Mouse (Mus musculus): ENCODE data around the gene Isx. TPM values are rescaled to one million over a fixed set of nuclear protein-coding genes. Genes with fewer than 3 reads are reported as not detected.

Isx gene
- not detected in 2 replicates for total RNA-seq (2015)
- not detected in 2 replicates for total RNA-seq (2017)

DNA sequence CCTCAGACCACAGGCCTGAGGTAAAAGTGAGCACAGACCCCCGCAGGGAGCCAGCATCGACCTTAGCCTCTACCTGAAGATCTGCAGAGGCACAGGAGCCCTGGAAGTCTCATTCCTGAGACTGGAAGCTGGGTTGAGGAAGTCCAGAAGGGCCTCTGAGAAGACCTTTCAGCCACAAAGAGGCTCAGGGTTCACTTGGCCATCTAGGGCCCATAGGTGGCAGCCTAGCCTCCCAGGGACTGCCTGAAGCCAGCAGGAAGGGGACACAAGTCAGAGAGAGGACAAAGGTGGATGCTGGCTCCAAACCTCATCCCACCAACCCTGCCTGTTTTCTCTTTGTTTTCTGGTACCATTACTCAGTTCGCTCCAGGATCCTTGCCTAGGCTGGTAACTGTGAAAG lies at the start of gene Isx:
Gene Isx, plus strand, starts transcription at position 234 of the 400 bp plus-strand sequence.
- no peak for ATAC-seq (replicated peaks; ENCODE audit: poor library complexity)

DNA sequence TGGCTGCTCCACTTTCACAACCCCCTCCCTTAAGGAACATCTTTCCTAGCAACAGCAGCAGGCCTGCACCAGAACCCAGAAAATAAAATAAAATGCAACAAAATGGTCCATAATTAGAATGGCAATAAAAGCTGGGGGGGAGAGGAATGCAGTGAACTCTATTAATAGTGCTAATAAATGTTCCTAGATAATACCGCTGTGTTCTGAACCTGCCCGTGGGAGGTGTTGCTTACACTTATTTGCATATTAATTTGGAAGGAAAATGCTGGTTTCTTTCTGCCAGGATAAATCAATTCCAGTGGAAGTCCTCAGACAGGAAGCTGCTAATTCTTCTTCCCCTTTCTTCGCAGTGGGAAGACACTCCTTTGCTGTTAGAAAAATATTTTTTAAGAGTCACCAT lies 45.3 kb upstream of the Isx start:
- no peak for ATAC-seq (replicated peaks; ENCODE audit: poor library complexity)

DNA sequence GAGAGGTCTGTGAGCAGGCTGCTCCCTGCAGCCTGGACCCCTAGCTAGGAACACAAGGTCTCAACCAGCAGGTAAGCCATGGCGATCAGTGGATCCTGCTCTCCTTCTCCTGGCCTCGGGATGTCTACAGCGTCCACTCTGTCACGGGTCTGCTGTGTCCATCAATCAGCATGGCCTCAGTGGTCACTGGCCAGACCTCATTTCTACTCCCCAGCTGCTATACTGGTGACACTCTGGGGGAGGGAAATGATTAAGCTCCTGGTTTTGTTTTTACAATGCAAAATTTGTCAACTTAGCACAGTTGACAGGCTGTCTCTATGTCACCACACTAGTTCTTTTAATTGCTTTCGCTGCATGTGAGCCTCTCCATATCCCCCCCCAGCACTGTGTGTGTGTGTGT lies 41.7 kb upstream of the Isx start:
- no peak for ATAC-seq (replicated peaks; ENCODE audit: poor library complexity)

DNA sequence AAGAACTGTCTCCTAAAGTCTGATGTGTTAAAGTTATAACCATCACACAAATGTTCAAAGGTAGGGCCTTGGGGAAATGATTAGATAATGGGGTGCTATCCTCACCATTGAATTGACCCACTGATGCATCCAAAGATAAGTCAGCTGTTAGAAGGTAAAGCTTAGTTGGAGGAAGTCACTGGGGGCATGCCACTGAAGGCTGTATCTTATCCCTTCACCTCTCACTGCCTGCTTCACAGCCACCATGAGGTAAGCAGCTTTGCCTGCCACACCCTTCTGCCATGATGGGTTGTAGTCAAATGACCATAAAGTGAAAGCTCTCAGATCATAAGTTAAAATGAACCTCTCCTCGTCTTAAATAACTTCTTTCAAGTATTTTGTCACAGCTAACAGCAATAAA lies 38.7 kb upstream of the Isx start:
- no peak for ATAC-seq (replicated peaks; ENCODE audit: poor library complexity)

DNA sequence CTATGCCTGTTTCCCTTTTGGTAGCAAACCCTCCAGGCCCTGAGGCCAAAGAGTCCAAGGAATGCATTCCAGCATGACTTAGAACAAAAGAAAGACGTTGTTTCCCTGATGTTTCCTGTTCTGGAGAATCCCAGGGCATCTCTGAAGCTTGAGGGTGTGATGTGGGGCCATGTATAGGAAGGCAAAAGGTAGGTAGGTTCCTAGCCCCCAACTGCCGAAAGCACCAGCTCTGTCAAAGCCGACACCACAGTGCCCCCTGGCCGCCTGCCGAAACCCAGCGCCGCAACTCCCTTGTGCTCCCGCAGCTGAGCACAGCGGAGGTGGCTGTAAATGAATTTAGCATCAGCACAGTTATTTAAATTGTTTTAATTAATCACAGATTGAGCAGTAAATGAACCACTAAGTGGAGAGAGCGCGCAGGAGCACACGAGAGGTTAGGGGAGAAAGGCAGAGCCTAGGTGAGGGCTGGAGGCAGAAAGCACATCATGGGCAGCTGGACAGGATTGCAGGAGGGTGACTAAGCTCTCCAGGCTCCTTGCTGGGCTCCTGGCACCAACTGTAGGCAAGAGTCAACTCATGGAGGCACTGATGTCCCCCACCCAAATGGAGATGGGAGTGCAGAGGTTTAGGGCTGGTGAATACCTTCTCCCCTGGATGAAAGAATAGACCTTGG lies 25.5 kb upstream of the Isx start:
- no peak for ATAC-seq (replicated peaks; ENCODE audit: poor library complexity)

DNA sequence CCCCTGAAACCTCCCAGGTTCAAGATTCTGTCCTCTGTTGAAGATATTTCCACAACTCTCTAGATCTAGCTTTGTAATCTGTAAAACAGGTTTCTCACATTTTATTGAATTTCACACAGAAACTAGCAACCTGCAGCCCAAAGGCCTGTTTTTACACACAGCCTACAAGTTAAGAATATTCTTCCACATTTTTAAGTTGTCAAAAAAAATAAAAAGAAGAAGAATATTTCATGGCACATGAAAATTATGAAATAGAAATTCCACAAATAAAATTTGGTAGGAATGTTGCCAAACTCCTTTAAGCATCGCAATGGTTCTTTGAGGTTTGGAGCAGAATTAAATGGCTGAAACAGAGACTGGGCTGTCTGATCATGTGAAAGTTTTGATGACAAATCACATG lies 24.3 kb upstream of the Isx start:
- ATAC-seq (replicated peaks; ENCODE audit: poor library complexity), result no peak

DNA sequence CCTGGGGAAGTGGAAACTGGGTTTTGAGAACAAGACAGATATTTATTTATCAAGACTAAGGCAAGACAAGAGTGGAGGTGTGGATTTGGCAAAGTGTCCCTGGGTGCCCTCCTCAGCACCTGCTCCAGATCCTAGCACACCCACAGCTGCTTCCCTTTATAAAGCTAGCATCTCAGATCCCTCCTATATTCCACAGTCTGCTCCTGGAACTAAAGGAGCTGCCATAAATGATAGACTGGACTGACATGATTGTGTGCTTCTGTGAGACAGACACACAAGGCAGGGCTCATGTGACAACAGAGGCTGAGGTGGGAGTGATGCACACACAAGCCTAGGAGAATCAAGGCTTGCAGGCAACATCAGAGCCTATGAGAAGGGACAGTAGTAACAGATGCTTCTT lies 22.0 kb upstream of the Isx start:
- ATAC-seq (replicated peaks; ENCODE audit: poor library complexity), result no peak

DNA sequence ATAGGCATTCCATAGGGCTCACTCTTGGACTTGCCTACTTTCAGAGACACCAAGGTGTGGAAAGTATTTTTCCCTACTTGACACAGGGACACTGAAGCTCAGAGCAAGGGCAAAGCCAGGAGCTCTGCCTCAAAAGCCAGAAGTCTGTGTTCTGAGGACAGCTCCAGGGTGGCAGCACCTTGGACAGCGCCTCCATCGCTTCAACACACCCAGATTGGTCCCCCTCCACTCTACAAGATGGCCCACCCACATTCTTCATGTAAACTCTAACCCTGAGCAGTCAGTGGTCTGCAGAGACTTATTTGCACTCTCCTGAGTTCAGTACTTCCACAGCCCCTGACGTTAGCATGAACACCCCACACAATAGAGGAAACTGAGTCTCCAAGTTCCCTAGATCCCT lies 21.1 kb upstream of the Isx start:
- peak; percentile 34; the same call in 1 of the 2 replicates for ATAC-seq (replicated peaks; ENCODE audit: poor library complexity)

DNA sequence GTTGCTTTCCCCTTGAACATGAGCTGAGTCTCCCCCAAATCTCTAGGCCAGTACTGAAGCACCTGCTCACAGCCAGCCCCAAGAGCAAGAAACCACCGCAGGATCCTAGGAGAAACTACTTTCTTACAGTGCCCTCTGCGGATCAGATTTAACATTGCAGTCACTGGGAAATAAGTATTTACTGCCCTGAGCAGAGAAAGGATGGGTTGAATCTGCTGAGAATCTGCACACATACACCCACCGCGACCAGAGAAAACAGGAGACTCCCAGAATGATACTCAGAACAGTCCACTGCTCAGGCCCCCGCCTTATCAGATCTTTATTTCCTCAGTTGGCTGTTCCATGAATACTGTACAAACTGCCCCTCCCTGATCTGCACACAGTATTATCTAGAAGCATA lies 19.5 kb upstream of the Isx start:
- ATAC-seq (replicated peaks; ENCODE audit: poor library complexity), result no peak

DNA sequence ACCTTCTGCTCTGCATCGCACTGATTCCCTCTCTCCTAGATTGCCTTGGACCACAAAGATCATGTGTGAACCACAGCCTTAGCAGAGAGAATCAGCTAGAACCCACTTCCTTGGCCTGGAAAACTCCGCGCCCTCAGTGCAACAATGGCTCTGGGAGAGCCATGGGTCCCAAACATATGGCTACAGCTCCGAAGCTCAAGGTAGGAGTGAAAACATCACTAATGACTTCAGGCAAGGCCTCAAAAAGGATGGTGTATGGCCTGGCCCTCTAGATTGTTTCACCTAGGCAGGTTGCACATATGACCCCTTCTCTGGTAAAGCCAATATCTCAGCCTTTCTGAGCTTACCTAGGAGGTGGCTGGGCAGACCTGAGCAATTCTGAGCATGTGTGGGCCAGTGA lies 18.2 kb upstream of the Isx start:
- no peak for ATAC-seq (replicated peaks; ENCODE audit: poor library complexity)

DNA sequence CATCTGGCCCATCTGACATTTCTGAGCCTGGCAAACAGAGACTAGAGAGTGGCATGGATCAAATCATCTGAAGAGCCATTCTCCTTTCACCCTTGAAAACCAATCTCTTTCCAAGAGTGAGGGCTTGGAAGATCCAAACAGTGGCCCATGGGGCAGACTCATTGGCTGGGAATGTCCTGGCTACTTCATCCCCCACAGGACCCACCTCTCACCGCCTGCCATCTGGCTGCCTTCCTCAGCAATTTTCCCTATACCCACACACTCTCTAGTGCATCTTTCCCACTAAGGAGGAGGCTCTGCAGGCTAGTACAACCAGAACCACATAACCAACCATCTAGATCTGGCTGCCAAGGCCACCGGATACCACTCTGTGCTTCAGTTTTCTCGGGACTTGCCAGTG lies 17.6 kb upstream of the Isx start:
- ATAC-seq (replicated peaks; ENCODE audit: poor library complexity), result no peak

DNA sequence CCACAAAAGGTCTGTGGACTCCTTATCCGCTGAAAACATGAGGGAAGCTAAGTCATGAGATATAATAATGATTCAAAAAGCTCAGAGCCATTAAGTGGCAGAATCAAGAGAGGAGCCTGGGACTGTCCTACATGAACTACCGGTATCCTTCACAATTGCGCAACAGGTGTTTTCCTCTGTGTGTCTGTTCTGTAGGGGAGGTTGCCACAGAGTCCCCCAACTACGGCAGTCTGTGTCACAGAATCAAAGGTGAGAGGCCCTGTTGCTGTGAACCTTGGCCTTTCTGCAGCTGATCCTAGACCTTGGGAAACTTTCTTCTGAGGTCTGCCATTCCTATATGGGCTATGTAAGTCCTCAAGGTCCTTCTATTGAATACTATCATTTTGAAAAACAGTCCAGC lies 13.7 kb upstream of the Isx start:
- no peak for ATAC-seq (replicated peaks; ENCODE audit: poor library complexity)

DNA sequence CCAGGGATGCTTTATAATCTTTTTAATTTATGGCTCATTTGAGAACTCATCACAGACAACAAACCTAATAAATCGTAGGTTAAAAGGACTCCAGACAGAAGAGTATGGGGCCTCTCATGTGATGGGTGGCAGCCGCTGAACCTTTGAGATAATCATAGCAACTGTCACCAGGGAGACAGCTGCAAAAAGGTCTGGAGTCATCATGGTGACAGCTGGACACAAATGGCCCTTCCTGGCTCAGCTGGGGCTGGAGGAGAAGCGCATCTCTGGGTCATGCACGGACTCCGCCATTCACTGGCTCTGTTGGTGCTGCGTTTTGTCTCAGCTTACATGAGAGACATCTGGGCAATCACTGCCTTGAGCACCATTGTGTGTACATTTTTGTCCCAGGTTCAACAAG lies 12.5 kb upstream of the Isx start:
- ATAC-seq (replicated peaks; ENCODE audit: poor library complexity), result no peak

DNA sequence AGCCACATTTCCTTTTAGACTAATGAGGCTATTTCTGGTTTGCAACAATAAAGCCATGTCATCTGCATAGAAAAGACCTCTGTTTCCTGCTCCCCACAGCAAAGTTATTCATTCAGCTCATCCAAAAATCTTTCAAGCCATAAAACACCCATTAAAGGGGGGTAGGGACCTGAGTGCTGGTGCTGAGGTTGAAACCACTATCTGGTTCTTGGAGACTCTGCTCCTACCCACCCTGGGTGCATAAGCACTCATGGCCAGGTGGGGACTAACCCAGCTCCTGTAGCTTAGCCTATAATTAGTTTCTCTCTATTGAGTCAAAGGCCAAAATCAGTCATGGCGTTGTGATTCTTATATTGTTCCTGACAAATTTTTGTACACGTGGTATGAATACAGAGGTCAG lies 10.4 kb upstream of the Isx start:
- ATAC-seq (replicated peaks; ENCODE audit: poor library complexity), result no peak

DNA sequence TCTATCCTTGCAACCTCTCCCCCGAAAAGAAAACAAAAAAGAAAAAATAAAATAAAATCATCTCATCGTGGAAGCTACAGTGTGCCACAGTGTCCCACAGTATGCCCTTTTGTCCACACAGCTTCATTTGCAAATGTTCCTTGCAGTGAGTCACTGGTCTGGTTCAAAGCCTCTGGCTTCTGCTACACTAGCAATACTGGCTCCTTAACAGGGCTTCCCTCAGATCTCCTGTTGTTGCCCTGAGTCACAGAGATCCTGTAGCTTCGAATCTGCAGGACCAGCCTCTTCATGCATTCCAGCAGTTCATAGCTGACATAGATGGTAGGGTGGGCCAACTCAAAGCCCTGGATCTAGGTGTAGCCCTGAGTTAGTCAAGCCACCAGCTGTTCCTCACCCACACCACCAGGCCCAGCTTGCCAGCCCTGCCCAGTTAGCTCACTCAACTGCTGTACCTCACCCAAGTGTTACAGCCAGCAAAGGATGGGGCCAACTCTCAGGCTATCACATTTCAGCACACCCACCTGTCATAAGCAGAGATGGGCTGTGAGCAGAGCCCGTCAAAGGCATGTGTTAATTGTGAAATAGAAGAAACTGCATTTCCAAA lies 2.5 kb upstream of the Isx start:
- no peak for ATAC-seq (replicated peaks; ENCODE audit: poor library complexity)

DNA sequence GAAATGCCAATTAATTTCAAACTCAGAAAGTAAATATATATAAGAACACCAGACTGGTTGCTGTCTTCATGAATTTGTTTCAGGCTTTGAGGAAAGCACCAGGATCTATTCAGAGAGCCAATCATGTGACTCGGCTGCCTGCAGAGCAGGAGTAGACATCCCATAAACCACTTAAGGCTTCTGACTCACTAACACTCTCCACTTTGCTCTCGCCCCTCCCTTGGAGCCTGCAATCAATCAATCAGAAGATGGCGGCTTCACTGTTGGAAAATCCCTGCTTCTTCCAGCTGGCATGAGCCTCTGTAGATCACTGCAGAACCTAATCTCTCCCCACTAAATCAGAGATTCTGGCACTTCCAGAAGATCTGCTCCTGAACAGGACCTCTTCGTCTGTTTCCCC lies 1.3 kb upstream of the Isx start:
- ATAC-seq (replicated peaks; ENCODE audit: poor library complexity), result no peak

DNA sequence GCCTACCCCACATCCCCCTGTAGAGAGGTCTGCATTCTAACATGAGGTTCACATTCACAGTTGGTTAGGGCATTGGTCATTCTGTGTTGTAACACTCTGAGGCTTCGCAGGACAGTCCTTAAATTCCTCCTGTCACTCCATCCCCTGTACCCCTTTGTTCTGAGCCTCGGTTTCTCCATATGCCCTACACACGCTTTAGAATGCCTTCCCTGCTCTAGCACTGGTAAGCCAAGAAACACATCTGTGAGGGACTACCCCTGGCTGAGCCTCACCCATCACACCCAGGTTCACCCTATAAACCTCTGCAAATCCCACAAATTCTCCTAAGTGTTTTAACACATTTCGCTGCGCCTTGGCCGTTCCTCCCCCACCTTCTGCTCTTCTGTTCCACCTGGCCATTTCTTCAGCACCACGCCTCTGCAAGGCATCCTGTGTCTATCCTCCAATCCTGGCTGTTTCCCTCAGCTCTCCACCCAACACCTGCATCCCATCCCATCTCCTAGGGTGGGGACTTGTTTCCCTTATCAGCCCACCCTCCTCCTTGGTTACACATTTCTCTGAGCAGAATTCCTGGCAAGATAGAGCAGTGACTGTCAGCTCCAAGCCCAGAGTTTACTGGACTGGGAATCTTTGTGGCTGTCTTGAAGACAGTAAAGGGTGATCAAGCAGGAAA lies 686 bp upstream of the Isx start:
- ATAC-seq (replicated peaks; ENCODE audit: poor library complexity), result no peak

DNA sequence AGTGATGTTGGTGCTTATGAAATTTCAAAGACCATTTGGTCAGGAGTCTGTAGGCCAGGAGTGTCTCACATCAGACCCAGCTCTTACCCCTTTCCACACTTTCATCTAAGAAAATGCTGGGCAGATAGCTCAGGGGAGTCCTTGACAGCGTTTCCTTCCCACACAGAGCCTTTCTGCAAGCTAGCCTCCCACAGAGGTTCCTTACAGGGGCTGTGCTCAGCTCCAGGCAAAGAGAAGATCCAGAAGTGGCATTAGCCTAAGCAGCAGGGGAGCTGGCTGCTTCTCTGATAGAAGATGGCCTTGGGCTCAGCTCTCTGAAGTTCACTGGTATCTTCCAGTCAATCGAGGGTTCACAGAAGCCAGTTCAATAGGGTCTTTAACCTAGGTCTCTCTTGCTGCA lies 1.6 kb downstream of the Isx start:
- ATAC-seq (replicated peaks; ENCODE audit: poor library complexity), result no peak

DNA sequence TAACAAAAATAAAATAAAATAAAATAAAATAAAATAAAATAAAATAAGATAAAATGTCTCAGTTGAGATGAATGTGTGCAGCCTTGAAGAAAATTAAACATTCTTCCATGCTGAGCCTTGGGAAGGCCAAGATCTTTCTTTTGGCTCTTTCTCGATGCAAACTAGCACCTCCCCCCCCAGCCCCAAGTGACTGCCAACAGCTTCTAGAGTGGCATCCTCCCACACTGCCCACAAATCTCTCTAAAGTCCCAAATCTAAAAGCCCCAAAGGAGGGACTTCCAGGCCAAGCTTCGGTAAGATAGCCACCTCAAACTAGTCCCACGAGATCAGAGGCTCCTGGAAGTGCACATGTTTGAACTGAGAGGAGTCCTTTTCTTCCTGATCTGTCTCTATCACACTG lies 5.7 kb downstream of the Isx start:
- ATAC-seq (replicated peaks; ENCODE audit: poor library complexity), result no peak

DNA sequence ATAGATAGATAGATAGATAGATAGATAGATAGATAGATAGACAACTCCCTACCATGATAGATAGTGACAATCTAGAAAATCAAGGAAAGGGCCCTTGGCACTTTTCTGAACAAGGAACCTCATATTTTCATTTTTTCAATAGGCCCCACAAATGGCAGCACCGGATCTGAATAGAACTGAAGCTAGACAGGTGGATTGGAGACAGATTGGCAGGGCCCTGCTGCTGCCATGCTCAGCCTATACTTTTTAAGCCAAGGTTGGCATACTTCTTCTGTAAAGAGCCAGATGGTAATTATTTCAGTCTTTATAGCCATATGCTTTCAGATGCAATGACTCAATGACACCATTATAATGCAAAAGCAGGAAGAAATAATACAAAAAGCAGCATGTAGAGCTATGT lies 15.8 kb downstream of the Isx start:
- no peak for ATAC-seq (replicated peaks; ENCODE audit: poor library complexity)

DNA sequence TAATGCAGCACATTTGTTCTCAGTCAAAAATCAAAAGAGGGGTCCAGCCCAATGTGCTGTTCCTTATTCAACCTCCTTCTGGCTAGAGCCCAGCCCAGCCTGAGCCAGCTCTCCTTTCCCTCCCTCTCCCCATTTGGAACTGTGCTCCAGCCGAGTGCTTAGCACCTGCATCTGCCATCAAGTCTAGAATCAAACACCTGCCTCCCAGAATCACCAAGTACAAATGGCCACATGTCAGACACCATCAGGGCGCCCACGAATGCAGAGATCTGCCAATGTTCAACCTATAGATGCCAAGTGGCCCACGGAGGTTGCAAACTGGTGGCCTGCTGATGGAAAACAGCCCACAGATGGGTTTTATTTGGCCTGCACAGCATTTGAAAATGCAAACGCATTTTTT lies 18.1 kb downstream of the Isx start:
- ATAC-seq (replicated peaks; ENCODE audit: poor library complexity), result no peak

DNA sequence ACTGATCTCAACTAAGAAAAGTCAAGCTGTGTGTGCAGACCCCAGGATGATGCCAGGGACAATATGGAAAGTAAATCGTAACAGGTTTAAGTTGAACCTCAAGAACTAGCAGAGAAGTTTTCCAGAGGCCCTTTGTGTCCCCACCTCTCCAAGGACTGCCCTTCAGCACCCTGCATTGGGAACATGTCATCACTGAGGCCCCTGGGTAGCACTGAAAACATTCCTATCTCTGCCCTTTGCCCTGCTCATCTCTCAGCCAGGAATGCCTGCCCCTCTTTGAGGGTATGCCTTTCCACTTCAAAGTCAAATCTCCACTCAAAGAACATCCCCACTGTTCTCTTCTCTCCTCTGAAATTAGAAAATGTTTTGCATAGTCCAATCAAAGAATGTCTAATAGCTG lies 23.3 kb downstream of the Isx start:
- no peak for ATAC-seq (replicated peaks; ENCODE audit: poor library complexity)

DNA sequence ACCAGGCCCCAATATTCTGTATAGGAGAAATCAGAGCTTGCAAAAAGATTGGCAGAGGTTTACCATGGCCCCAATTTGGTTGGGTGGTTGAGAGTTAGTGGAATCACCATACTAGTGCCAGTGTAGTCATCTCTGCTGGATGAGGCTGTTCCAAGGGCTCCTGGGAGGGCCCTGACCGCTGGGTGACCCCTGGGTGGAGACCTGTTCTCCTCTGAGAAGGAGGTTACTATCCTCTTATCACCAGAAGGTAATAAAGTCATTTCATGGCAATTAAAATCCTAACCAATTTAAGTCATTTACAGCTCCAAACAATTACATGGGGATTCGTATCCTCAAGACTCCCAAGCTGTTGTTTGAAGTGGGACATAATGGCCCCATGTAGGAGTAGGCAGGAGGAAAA lies 24.3 kb downstream of the Isx start:
- ATAC-seq (replicated peaks; ENCODE audit: poor library complexity), result no peak
